Mouse (Mus musculus) urinary bladder, postnatal 25 days (tissue): ENCODE results near the gene Sds.
A peak's percentile ranks its signal among the peaks of the same experiment; 100 is the strongest.
"Not testable (repeated sequence)": the region's sequence is repeated elsewhere in the genome, so short reads cannot be mapped to it uniquely, and the experiment has no call there.

Source experiments
- DNase-seq: peaks from one replicate; pipeline ENCODE4 v3.0.0; 2022; ENCODE audit warnings: low spot score

Sds gene

DNA sequence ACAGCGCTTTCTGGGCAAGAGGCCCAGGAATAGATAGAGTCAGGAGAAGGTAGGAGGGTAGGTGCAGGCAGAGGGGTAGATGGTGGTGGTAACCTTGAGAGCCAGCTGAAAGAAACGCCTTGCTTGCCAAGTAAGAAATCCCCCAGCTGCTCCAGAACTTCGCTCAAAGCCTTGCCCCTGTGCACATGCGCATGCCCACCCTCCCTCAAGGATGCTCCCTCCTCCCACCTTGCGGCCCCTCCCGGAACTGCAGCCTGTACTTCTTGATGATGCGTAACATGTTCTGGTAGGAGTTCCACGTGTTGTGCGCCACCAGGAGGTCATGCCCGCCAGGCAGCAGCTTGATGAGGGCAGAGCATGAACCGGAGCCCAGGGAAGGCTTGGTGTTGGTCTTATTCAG is 16.1 kb downstream of the Sds start:
- DNase-seq, result no peak

DNA sequence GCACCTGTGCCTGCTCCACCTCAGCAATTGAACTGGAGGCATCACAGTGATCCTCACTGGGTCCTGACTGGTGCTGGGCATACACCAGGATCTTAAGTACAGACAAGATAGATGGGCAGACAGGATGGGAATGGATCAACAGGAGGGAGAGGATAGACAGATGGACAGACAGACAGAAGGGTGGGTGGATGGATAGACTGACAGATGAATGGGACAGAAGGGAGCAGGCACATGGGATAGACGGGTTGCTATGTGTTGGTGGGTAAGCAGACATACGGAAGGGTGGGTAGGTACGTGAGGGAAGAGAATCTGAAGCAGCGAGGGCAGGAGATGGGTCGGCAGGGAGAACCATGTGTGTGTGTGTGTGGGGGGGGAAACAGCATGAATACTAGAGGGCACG is 17.1 kb downstream of the Sds start:
- DNase-seq, result no peak

DNA sequence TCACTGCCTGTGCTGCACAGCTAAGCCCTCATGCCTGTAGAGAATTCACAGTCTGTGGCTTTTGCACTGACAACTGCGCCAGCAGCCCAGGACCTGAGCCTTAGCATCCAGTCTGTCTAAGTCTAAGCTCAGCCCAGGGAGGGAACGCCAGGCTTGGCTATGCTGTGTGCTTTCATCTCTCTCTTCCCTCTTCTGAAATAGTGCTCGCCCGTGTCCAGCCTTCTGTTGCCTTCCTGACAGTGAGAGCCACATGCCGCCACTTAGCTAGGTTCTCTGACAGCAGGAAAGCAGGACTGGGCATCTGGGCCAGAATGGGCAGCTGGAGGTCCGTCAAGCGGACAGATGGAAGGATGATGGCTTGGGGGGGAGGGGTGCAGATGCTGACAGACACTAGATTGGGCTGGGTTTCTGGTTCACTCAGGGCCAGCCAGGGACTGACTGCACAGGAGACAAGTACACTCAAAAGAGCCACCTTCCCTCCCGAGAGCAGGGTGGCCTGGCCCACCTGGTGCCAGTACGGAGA is 17.6 kb downstream of the Sds start:
- no peak for DNase-seq

DNA sequence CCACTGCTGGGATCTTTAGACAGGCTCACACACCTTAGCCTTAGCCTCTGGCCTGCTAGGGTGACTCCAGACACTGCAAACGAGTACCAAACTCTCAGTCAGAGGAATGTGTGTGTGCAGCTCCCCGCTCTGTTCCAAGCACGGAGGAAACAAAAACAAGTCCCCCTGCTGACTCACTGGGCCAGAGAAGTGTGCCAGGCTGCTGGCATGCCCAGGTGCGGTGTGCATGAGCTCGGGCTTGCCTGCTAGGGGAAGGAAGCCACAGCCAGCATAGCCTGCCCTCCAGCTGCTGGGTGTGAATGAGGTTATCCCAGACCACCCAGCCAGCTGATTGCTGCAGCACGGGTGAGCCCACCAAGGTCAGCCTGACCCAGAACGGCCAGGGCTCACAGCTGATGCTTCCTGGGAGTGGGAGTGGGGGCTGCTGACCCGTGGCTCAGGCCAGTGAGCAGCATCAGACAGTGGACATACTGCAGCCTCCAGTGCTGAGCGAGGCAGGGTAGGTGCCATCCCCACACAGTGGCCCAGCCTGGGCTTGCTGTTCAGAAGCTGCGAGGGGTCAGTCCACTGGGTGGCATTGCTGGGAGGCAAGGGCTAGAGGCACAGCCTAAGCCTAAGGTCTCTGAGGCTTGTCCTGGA is 18.9 kb downstream of the Sds start:
- DNase-seq, result no peak

DNA sequence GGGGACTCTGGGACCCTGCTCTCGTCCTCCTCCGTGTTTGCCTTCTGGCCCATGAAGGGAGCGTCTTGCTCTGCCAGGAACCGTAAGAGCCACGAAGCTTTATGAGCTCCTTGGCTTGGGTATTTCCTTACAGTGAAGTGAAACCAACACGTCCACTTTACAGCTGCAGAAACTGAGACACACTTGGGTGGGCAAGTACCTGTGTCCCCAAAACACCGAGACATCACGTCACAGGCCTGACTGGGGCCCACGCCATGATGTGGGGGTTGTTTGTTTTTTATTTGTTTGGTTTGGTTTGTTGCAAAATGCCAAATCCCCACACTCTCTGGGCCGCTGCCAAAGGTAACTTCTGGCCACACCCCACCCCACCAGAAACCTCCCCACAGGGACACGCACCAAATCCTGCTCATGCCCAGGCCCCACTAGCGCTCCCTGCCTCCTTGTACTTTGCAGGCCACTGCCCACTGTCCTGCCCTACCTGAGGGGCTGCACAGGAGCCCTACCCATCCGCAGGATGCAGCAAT is 19.4 kb downstream of the Sds start:
- DNase-seq, result no peak

DNA sequence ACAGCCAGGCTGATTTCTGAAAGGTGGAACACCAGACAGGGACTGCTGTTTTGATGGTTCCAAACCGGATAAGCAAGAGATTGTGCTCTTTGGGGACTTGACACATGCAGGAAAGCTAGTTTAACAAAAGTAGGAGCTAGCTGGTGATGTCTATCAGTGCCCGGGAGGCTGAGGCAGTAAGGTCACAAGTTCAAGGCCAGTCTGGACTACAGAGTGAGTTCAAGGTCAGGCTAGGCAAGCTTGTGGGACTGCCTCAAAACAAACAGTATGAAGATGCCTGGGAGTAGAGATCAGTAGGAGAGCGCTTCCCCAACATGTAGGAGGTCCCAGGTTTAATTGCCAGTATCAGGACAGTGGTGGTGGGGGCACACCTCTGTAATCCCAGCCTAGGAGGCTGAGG is 20.7 kb downstream of the Sds start:
- no peak for DNase-seq

DNA sequence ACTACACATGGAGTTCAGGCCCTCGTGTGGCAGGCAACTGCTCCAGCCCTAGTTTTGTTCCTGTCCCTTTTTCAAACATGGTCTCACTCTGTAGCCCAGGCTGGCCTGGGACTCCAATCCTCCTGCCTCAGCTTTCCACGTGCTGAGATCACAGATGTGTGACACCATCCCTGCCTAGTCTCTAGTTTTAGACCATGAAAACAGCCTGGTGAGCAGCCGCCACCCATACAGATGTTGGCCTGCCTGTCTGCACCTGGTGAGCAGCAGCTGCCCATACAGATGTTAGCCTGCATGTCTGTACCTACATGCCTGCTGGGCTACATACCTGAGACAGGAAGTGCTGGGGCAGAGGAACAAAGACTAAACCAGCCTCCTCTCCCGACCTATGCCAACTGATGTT is 22.9 kb downstream of the Sds start:
- no peak for DNase-seq

DNA sequence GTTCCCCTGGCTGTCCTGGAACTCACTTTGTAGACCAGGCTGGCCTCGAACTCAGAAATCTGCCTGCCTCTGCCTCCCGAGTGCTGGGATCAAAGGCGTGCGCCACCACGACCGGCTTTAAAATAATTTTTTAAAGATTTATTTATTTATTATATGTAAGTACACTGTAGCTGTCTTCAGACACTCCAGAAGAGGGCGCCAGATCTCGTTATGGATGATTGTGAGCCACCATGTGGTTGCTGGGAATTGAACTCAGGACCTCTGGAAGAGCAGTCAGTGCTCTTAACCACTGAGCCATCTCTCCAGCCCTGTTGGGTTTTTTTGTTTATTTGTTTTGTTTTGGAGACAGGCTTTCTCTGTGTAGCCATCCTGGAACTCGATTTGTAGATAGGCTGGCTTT is 24.3 kb downstream of the Sds start:
- not testable (repeated sequence) for DNase-seq

DNA sequence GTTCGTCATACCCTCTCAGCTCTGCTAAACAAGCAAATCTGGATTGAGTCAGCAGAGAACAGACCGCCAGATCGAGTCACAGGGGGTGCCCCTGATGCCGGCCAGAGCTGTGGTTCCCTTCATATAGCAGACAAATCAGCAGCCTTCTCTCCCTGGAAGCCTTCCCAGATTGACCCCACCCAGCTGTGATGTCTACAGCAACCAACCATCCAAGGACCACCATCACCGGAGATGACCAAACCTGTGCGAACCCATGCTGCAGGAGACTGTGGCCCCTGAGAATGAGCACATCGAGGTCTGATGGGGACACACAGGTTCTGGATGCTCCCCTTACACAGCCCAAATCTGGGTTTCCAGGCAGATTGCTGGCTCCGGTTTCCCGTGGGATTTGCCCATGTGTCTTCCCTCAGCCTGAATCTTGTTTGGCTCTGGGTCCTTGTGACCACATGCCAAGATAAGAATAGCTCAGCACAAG is 25.9 kb downstream of the Sds start:
- no peak for DNase-seq

DNA sequence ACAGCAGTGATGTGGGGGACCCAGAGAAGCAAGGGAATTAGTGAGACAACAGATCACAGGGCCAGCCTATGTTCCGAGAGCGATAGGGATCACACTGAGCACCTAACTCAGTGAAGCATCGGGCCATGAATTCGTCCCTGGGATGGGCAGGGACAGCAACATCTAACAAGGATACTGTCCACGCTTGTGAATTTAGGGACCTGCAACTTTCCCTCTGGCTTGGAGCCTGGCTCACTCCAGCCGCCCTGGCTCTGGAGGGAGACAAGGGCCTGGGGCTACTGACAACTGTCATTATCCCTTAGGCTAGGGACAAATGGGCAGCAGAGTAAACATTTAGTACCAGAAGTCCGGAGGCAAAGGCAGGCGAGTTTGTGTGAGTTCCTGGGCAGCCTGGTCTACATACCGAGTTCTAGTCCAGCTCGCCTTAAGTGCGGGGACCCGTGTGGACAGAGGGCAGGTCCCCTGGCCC is 26.4 kb downstream of the Sds start:
- DNase-seq, result no peak

DNA sequence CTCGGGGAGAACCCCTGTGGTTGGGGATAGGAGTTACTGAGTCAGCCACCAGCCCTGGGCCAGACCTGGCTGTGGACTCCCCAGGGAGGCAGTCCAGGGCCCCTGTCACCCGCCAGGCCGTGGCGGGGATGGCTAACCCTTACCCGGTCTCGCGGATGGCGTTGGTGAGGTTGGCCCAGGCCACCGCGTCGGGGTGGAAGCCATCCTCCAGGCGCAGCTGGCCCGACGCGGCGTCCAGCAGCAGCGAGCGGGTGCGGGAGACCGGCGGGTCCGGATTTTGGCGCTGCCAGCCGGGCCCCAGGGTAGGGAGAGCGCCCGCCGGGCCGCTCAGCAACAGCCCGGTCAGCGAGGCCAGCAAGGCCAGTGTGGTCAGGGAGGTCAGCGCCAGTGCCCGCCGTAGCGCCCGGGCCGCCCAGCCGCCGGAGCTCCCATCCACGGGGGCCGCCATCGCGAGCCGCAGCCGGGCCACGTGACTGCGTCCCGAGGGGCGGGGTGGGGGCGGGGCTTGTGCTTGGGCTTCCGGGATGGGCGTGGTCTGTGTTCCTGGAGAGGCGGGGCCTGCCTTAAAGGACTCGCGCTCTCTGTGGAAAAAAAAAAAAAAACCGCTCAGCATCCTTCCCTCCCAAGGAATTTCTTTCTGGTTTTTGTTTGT is 26.9 kb downstream of the Sds start, which contains the start of gene Plbd2:
TSS of gene Plbd2 (minus strand) at position 482 of the 652 bp plus-strand sequence.
- DNase-seq, result peak; percentile 78

DNA sequence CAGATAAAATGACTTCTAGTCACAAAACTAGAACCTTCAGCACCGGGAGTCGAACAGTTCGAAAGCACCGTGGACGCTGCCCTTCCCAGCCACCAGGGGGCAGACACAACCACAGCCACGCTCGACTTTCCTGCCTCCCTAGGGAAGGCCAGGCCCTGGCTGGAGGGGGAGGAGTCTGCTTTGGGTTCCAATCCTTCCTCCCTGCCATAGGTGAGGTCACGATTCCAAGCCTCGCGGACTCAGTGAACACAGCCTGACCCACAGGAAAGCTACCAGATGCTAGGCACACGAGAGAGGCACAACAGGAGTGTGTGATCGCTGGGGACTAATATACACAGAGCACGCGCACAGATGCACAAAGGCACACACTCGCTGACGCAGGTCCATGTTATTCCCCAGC is 29.0 kb downstream of the Sds start:
- peak; percentile 85 for DNase-seq

DNA sequence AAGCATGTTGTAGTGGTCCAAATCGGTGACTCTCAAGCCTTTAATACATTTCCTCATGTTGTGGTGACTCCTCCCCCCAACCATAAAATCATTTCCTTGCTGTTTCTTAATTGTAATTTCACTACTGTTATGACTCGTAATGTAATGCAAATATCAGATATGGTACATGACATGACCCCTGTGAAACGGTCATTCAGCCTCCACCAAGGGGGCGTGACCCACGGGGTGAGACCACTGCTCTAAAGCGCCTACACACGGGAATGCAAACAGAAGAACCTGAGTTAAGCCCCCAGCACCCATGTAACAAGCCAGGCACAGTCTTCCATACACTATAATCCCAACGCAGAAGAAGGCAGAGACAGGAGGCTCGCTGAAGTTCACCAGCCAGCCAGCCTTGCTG is 29.5 kb downstream of the Sds start:
- DNase-seq, result no peak

DNA sequence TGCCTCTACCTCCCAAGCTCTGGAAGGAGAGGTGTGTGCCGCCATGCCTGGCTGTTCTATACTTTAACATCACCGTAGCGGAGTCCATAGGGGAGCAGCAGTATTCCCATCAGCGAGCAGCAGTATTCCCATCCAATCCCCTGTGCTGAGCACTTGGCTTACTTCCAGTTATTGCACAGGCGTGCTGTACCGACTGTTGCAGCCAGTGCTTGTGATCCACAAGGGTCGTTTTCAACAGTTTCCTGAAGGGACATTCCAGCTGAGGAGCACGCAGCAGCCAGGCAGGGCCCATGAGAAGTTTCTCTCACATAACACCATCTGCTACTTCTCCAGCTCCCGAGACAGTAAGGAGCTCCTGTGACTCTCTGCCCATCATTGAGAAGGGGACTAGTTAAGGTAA is 30.2 kb downstream of the Sds start:
- no peak for DNase-seq

DNA sequence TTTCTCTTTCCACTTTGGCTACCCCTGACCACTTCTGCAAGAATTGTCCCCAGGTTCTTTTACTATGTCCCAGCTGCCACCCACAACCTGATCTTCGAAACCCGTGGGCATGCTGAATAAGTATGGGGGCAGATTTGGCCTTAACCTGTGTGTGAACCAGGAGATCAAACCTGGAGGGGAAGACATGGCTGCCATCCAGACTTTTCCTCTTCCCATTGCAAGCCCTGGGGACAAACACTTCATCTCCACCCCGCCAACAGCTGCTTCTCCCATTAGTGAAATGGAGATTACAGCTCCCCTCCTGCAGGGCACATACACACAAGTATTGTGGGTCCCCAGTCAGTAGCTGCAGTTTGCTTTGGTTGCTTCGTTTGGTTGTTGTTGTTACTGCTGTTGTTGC is 31.0 kb downstream of the Sds start:
- no peak for DNase-seq

DNA sequence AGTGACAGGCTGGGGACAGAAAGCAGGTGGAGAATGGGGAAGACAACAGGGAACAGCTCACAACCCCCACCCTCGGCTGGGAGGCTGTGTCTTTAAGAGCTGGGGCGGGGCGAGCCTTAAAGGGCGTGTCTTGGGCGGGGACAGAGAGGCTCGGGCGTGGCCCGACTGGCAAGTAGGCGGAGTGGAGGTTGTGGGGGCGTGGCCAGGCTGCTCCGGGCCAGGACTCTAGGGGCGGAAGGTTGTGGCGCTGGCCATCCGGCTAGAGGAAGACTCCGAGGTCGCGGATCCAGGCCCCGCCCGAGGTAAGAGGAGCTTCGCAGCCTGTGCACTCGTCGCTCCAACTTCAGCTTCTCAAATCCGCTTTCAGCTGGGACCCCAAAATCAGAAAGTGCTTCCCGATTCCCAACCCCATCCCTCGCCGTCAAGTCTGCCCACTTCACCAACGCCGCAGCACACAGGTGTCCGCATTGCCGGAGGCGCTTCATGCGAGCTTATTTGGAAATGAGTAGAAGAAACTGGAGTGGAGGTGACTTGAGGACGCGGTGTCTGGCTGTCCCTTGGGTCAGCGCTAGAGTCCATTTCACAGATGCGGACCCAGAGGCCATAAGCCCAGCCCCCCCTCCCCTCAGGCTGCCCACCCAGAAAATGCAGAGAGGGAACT is 34.8 kb downstream of the Sds start, which contains the start of gene Slc8b1:
TSS of gene Slc8b1 (plus strand) at position 187 of the 661 bp plus-strand sequence.
- peak; percentile 97 for DNase-seq

DNA sequence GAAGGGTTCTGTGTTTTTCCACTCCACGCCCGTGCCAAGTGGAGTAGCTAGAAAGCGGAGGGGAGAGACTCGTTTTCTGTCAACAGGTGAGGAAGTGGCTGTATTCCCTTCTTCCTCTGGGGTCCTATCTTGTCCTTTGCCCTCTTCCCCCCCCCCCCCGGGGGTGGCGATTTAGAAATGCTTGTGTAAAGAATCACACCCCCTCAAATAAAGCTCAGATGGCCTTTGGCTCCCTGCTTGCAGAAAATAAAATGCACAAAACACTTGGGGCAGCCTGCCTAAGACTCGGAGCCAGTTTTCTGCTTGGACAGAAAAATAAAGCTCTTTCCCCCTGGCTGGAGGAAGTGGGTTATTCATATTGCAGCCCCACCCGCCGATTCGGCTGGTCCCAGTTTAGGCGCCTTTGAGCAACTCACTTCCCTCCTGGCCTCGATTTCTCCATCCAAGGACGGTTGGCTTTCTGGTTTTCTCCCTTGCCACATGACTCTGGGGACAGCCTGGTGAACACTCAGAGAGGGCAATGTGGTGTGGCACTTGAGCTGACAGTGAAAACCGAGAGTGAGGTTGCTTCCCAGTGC is 35.4 kb downstream of the Sds start:
- peak; percentile 16 for DNase-seq

DNA sequence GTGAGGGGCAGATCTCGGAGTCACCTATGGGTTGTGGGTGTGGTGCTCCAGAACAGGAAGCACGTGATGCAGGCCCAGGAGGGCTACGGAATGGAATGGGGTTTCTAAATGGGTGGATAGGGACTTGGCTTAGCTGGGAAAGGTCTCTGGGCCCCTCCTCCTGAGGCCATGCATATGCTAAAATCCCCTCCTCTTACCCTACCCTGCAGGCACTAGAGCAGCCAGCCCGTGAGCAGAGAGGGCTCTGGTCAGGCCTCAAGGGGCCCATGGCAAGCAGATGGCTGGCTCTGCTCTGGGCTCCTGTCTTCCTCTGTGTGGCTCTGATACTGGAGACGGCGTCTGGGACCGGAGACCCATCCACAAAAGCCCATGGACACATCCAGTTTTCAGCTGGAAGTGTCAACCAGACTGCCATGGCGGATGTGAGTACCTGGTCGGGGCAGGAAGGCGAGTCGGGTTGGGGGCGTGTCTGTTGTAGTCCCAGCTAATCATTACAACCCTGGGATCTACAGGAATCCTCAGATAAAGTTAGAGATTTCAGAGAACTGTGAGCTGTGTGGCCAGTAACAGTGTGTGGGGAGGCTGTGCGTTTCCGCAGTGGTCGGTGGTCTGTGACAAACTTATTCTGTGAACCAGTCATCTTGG is 36.7 kb downstream of the Sds start:
- no peak for DNase-seq

DNA sequence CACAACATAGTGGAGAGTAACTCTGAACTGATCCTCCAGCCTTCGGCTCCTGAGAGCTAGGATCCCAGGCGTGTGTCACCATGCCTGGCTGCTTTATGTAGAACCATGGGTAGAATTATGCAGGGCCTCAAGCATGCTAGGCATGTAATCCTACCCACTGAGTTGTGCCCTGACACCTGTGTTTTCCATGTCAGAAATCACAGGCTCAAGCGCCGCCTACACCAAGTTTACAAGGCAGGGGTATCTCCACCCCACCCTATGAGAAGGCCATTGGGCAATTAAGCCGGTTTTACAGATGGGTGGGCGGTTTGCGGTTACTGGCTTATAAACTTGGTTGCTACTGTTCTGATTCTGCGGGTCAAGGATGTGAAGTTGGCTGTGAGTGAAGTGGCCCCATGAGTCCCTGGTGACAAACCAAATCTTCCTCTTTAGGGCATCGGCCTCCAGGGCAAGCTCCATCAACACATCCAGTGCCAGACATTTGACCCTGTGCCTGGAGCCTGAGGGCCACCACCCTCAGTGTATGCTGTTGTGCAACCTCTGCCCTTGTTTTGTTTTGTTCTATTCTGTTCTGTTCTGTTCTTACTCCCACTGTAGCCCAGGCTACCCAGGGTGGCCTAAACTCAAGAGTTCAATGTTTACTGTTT is 37.8 kb downstream of the Sds start:
- no peak for DNase-seq

DNA sequence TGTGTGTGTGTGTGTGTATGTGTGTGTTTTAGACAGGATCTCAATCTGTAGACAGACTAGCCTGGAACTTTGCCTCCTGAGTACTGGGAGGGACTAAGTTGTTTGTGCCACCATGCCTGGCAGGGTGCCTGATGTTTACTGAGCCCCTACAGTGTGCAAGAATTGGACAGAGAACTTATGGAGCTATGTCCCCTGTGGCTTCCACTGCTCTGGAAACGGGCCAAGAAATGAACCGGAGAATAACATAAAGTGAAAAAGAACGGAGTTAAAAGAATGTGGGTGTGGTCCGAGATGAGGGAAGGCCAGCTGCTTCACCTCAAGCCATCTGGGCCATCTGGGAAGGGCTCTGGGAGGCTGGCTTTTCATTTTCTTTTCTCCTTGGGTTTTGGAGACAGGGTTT is 38.4 kb downstream of the Sds start:
- peak; percentile 49 for DNase-seq

DNA sequence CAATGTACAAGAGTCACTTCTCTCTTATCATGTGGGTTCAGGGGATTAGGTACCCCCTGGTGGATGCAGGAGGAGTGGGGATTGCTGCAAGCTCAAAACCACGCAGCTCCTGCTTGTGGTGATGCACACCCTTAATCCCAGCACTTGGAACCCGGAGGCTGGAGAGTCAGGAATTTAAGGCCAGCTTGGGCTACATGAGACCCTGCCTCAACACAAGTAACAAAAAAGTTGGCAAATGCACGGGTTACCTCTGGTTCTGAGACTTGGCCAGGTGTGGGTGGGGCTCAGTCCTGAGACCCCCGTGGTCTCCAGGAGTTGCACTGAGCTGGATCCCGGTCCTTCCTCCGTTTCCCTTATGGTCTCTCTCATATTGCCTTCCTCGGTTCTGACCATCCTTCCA is 39.1 kb downstream of the Sds start:
- no peak for DNase-seq
